In genomic region chr2:70327602-70328001, GRCm38 (mm10) we compare ENCODE assay signal across 32 mouse cellular contexts.
"Had no signal": no experiment of that assay in that cellular context is flagged by ENCODE, and none has a peak within 500 bp of the region (broad histone marks: within the 10 kb centered on the region; RNA-seq: fewer than 3 reads in every experiment).

No protein-coding gene starts in this region.

- H3K9me3 ChIP-seq: limb, embryonic 10.5 days; limb, embryonic 12.5 days; limb, embryonic 13.5 days; limb, embryonic 15.5 days; liver, embryonic 13.5 days; liver, embryonic 15.5 days; lung, embryonic 15.5 days; midbrain, embryonic 10.5 days; midbrain, embryonic 12.5 days; midbrain, embryonic 13.5 days; neural tube, embryonic 12.5 days had no signal

- H3K4me1 ChIP-seq: limb, embryonic 10.5 days; limb, embryonic 12.5 days; limb, embryonic 13.5 days; limb, embryonic 15.5 days; liver, embryonic 12.5 days; liver, embryonic 13.5 days; liver, embryonic 15.5 days; megakaryocyte, embryonic 14.5 days; midbrain, embryonic 12.5 days; midbrain, embryonic 13.5 days; midbrain, embryonic 15.5 days; neural tube, embryonic 12.5 days had no signal

- H3K27me3 ChIP-seq: limb, embryonic 12.5 days; limb, embryonic 13.5 days; liver, embryonic 12.5 days; liver, embryonic 13.5 days; liver, embryonic 15.5 days; lung, embryonic 15.5 days; megakaryocyte, embryonic 14.5 days; midbrain, embryonic 13.5 days; midbrain, embryonic 15.5 days; neural tube, embryonic 12.5 days had no signal

- H3K4me3 ChIP-seq: limb, embryonic 10.5 days; limb, embryonic 12.5 days; limb, embryonic 13.5 days; limb, embryonic 15.5 days; liver, embryonic 12.5 days; liver, embryonic 13.5 days; liver, embryonic 15.5 days; lung, embryonic 15.5 days; megakaryocyte, embryonic 14.5 days; midbrain, embryonic 10.5 days; midbrain, embryonic 12.5 days; midbrain, embryonic 13.5 days; midbrain, embryonic 15.5 days; myocyte; neural tube, embryonic 12.5 days had no signal

- H3K4me2 ChIP-seq: limb, embryonic 12.5 days; limb, embryonic 13.5 days; limb, embryonic 15.5 days; liver, embryonic 11.5 days; liver, embryonic 12.5 days; liver, embryonic 13.5 days; liver, embryonic 15.5 days; lung, embryonic 14.5 days; lung, embryonic 15.5 days; midbrain, embryonic 11.5 days; midbrain, embryonic 12.5 days; midbrain, embryonic 13.5 days; midbrain, embryonic 15.5 days; neural tube, embryonic 12.5 days had no signal

- H3K36me3 ChIP-seq: limb, embryonic 10.5 days; limb, embryonic 12.5 days; limb, embryonic 13.5 days; limb, embryonic 15.5 days; liver, embryonic 12.5 days; liver, embryonic 13.5 days; liver, embryonic 15.5 days; lung, embryonic 15.5 days; midbrain, embryonic 10.5 days; midbrain, embryonic 12.5 days; midbrain, embryonic 13.5 days; midbrain, embryonic 15.5 days; neural tube, embryonic 12.5 days had no signal

- ATAC-seq: liver, embryonic 12.5 days; liver, postnatal 0 days; lung, postnatal 0 days; midbrain, embryonic 13.5 days; midbrain, embryonic 15.5 days; midbrain, embryonic 16.5 days had no signal

- H3K27ac ChIP-seq: limb, embryonic 10.5 days; limb, embryonic 12.5 days; limb, embryonic 13.5 days; limb, embryonic 15.5 days; liver, embryonic 12.5 days; liver, embryonic 13.5 days; liver, embryonic 14.5 days; liver, embryonic 15.5 days; lung, embryonic 15.5 days; macrophage; midbrain, embryonic 10.5 days; midbrain, embryonic 12.5 days; midbrain, embryonic 13.5 days; midbrain, embryonic 15.5 days; neural tube, embryonic 12.5 days had no signal

- H3K9ac ChIP-seq: limb, embryonic 12.5 days; limb, embryonic 13.5 days; limb, embryonic 15.5 days; liver, embryonic 12.5 days; liver, embryonic 13.5 days; liver, embryonic 14.5 days; liver, embryonic 15.5 days; liver, postnatal 0 days; lung, embryonic 14.5 days; lung, embryonic 15.5 days; midbrain, embryonic 12.5 days; midbrain, embryonic 13.5 days; midbrain, embryonic 15.5 days; neural tube, embryonic 12.5 days had no signal

- DNase-seq: left cerebral cortex, postnatal 4 days; liver; liver, embryonic 13.5 days; liver, postnatal 0 days; lung, adult 18-20 months; lung, adult 2 months; lung, embryonic 14.5 days; lung, postnatal 10 days; lung, postnatal 14 days; lung, postnatal 36 days; lung, postnatal 4 days; midbrain, embryonic 14.5 days had no signal
